Mouse (Mus musculus) hindbrain, embryonic 14.5 days (tissue): ENCODE results near the gene Entpd1. TPM values are rescaled to one million over a fixed set of nuclear protein-coding genes. Genes with fewer than 3 reads are reported as not detected.

ENCODE experiments used
- ATAC-seq: fragments of 200-750 bp; cut with Nextera tagmentation; 2 replicates; pipeline ENCODE4 v1.8.0; 2017; ENCODE audit warnings: moderate number of reproducible peaks, mild to moderate bottlenecking, moderate TSS enrichment, moderate library complexity; ENCODE audit not compliant: low FRiP score
- DNase-seq: peaks from one replicate; pipeline ENCODE4 v3.0.0-alpha.2; 2015; ENCODE audit warnings: low spot score
- H3K27ac ChIP-seq: fragments of 300-500 bp; sonication (generic); 2 replicates; pipeline ENCODE4 v1.5.1; 2014; ENCODE audit warnings: mild to moderate bottlenecking, moderate library complexity
- H3K27me3 ChIP-seq: fragments of 300-500 bp; sonication (generic); 2 replicates; pipeline ENCODE4 v1.6.1; 2014; ENCODE audit warnings: mild to moderate bottlenecking, low read length, mixed read lengths; ENCODE audit not compliant: control insufficient read depth, insufficient read depth
- H3K36me3 ChIP-seq: fragments of 300-500 bp; sonication (generic); replicated peaks from 2 replicates; pipeline ENCODE4 v1.6.1; 2014; ENCODE audit not compliant: control insufficient read depth, insufficient read depth
- H3K4me1 ChIP-seq: fragments of 300-500 bp; sonication (generic); replicated peaks from 2 replicates; pipeline ENCODE4 v1.6.1; 2014; ENCODE audit warnings: antibody characterized with exemption, low read length, mixed read lengths; ENCODE audit not compliant: control insufficient read depth, insufficient read depth
- H3K4me2 ChIP-seq: fragments of 300-500 bp; sonication (generic); replicated peaks from 2 replicates; pipeline ENCODE4 v1.6.1; 2014; ENCODE audit warnings: mild to moderate bottlenecking, moderate library complexity
- H3K4me3 ChIP-seq: fragments of 300-500 bp; sonication (generic); replicated peaks from 2 replicates; pipeline ENCODE4 v1.5.1; 2014; ENCODE audit warnings: mild to moderate bottlenecking, low read length
- H3K9ac ChIP-seq: fragments of 300-500 bp; sonication (generic); 2 replicates; pipeline ENCODE4 v1.6.1; 2014
- H3K9me3 ChIP-seq: fragments of 300-500 bp; sonication (generic); 2 replicates; pipeline ENCODE4 v1.6.1; 2016; ENCODE audit warnings: low read length; ENCODE audit not compliant: control insufficient read depth
- WGBS: fragments of 180-500 bp; shearing (Covaris S2); extraction: QIAGEN DNeasy Blood & Tissue Kit; methylation state at CpG from one replicate; pipeline ENCODE4 v1.1.7; 2014; 5-methylcytosine and 5-hydroxymethylcytosine counted together
- polyA plus RNA-seq: library from polyadenylated mRNA; unstranded; fragments of >200 nt; fragmentation: Nextera tagmentation; extraction: Ambion mirVana; gene quantifications from 2 replicates; pipeline ENCODE4 v1.2.1, GENCODE M21; 2014

Gene Entpd1
- polyA plus RNA-seq, 1 experiment from 2014 or later: 9.6 TPM

- Histone ChIP-seq H3K9ac (peak overlapping the region; percentile 59), H3K9me3 (no peaks in the 10 kb centered on the region), H3K4me2 (peak overlapping the region; percentile 47), H3K27ac (peak overlapping the region; percentile 90), H3K36me3 (no peaks in the 10 kb centered on the region), H3K27me3 (no peaks in the 10 kb centered on the region), H3K4me3 (peak overlapping the region; percentile 16; the same call in 1 of the 2 replicates), H3K4me1 (peaks cover 11% of the 10 kb centered on the region)
- DNase-seq (no peak), ATAC-seq (peak; percentile 24; the same call in 1 of the 2 replicates)
- 56% methylated on average over 5 of the region's 5 CpGs for WGBS
These were observed 125.4 kb downstream of the Entpd1 start for GRCm38 (mm10) chr19:40737613-40738012.

GRCm38 (mm10) chr19:40738683-40739324 lies 126.6 kb downstream of the Entpd1 start:
- WGBS: 88% methylated on average over 13 of the region's 13 CpGs
- H3K27me3 ChIP-seq: no peaks in the 10 kb centered on the region

GRCm38 (mm10) chr19:40746603-40747002 lies 134.4 kb downstream of the Entpd1 start:
- Histone ChIP-seq H3K27me3 (no peaks in the 10 kb centered on the region), H3K4me2 (no peak overlapping the region), H3K27ac (no peak overlapping the region), H3K36me3 (no peaks in the 10 kb centered on the region), H3K9ac (no peak overlapping the region), H3K4me3 (no peak overlapping the region), H3K4me1 (no peaks in the 10 kb centered on the region), H3K9me3 (no peaks in the 10 kb centered on the region)
- no peak for DNase-seq
- 44% methylated on average over 4 of the region's 4 CpGs for WGBS
- no peak for ATAC-seq

More at GRCm38 (mm10) chr19:40738683-40739324, 126.6 kb downstream of the Entpd1 start:
- H3K9me3 ChIP-seq: no peaks in the 10 kb centered on the region
- H3K36me3 ChIP-seq: no peaks in the 10 kb centered on the region
- H3K9ac ChIP-seq: no peak overlapping the region
- H3K4me1 ChIP-seq: peaks cover 11% of the 10 kb centered on the region
- no peak overlapping the region for H3K4me2 ChIP-seq
- H3K4me3 ChIP-seq: no peak overlapping the region
- H3K27ac ChIP-seq: no peak overlapping the region
- ATAC-seq: no peak
- no peak for DNase-seq

- no peak within 1 kb of the TSS for H3K27ac ChIP-seq
- DNase-seq (no peak), ATAC-seq (no peak)
- no peaks in the 10 kb centered on the region for H3K4me1 ChIP-seq
- H3K27me3 ChIP-seq: no peaks in the 10 kb centered on the region
- H3K4me3 ChIP-seq: no peak within 1 kb of the TSS
- H3K4me2 ChIP-seq: no peak within 1 kb of the TSS
- H3K9me3 ChIP-seq: no peaks in the 10 kb centered on the region
- no peak within 1 kb of the TSS for H3K9ac ChIP-seq
- no peaks in the 10 kb centered on the region for H3K36me3 ChIP-seq
- 65% methylated on average over 16 of the region's 17 CpGs for WGBS
These were observed 136.4 kb downstream of the Entpd1 start, which contains the start of gene Cc2d2b for GRCm38 (mm10) chr19:40748559-40748958. Gene Cc2d2b (plus strand): TSS chr19:40748753.

- Histone ChIP-seq H3K4me3 (no peak overlapping the region), H3K9me3 (no peaks in the 10 kb centered on the region), H3K27me3 (no peaks in the 10 kb centered on the region), H3K4me2 (no peak overlapping the region), H3K9ac (no peak overlapping the region), H3K27ac (no peak overlapping the region), H3K4me1 (no peaks in the 10 kb centered on the region), H3K36me3 (no peaks in the 10 kb centered on the region)
- ATAC-seq: no peak
- no peak for DNase-seq
- WGBS: 76% methylated on average over 2 of the region's 2 CpGs
These were observed 142.1 kb downstream of the Entpd1 start for GRCm38 (mm10) chr19:40754311-40754710.

- no peak for DNase-seq
- ATAC-seq: no peak
- Histone ChIP-seq H3K4me3 (no peak overlapping the region), H3K27me3 (no peaks in the 10 kb centered on the region), H3K9me3 (no peaks in the 10 kb centered on the region), H3K9ac (no peak overlapping the region), H3K36me3 (no peaks in the 10 kb centered on the region), H3K4me2 (no peak overlapping the region), H3K4me1 (no peaks in the 10 kb centered on the region), H3K27ac (no peak overlapping the region)
- WGBS: 74% methylated on average over 2 of the region's 2 CpGs
These were observed 147.9 kb downstream of the Entpd1 start for GRCm38 (mm10) chr19:40760071-40760470.

- WGBS: 45% methylated on average over 22 of the region's 22 CpGs
- Histone ChIP-seq H3K9me3 (no peaks in the 10 kb centered on the region), H3K9ac (no peak overlapping the region), H3K4me2 (peak overlapping the region; percentile 47), H3K4me1 (no peaks in the 10 kb centered on the region), H3K27ac (no peak overlapping the region), H3K36me3 (no peaks in the 10 kb centered on the region), H3K27me3 (no peaks in the 10 kb centered on the region), H3K4me3 (peak overlapping the region; percentile 5; the same call in 1 of the 2 replicates)
- ATAC-seq (no peak), DNase-seq (no peak)
These were observed 150.0 kb downstream of the Entpd1 start for GRCm38 (mm10) chr19:40762023-40762759.

GRCm38 (mm10) chr19:40767189-40767588 lies 155.0 kb downstream of the Entpd1 start:
- Histone ChIP-seq H3K36me3 (no peaks in the 10 kb centered on the region), H3K27me3 (no peaks in the 10 kb centered on the region), H3K9me3 (no peaks in the 10 kb centered on the region), H3K4me1 (no peaks in the 10 kb centered on the region), H3K27ac (no peak overlapping the region), H3K4me2 (no peak overlapping the region), H3K9ac (no peak overlapping the region), H3K4me3 (no peak overlapping the region)
- ATAC-seq: no peak
- 89% methylated on average over 2 of the region's 2 CpGs for WGBS
- DNase-seq: no peak

GRCm38 (mm10) chr19:40769341-40769770 lies 157.2 kb downstream of the Entpd1 start:
- Histone ChIP-seq H3K4me1 (no peaks in the 10 kb centered on the region), H3K36me3 (no peaks in the 10 kb centered on the region), H3K9me3 (no peaks in the 10 kb centered on the region), H3K27me3 (no peaks in the 10 kb centered on the region), H3K27ac (no peak overlapping the region), H3K9ac (no peak overlapping the region), H3K4me2 (no peak overlapping the region), H3K4me3 (no peak overlapping the region)
- DNase-seq (peak; percentile 29), ATAC-seq (no peak)
- WGBS: 52% methylated on average over 7 of the region's 7 CpGs
